Mouse (Mus musculus): Measurements from ENCODE around the gene Fgf8. TPM values are rescaled to one million over a fixed set of nuclear protein-coding genes. Genes with fewer than 3 reads are reported as not detected.

Fgf8 gene
- polyA plus RNA-seq, 1 experiment from 2014 or later, result 0.32 TPM

GRCm38 (mm10) chr19:45725677-45726277 is 16.9 kb downstream of the Fgf8 start:
- H3K27me3 ChIP-seq (replicated peaks; ENCODE audit: control insufficient read depth, insufficient read depth, low read length), result peaks cover 21% of the 10 kb centered on the region
- no peaks in the 10 kb centered on the region for H3K9me3 ChIP-seq (ENCODE audit: control insufficient read depth, low read length)
- DNase-seq (ENCODE audit: low spot score) (no peak), ATAC-seq (replicated peaks; ENCODE audit: low FRiP score) (no peak)
- no peak overlapping the region for H3K4me3 ChIP-seq (ENCODE audit: low read depth, low read length)
- no peak overlapping the region for H3K4me2 ChIP-seq
- no peak overlapping the region for H3K9ac ChIP-seq (ENCODE audit: low read depth, low read length)
- 39% methylated on average over 14 of the region's 14 CpGs for WGBS
- no peaks in the 10 kb centered on the region for H3K4me1 ChIP-seq (replicated peaks; ENCODE audit: control insufficient read depth, insufficient read depth, low read length)
- no peaks in the 10 kb centered on the region for H3K36me3 ChIP-seq (ENCODE audit: control insufficient read depth, insufficient read depth, low read length)
- no peak overlapping the region for H3K27ac ChIP-seq (ENCODE audit: low read depth, low read length)

GRCm38 (mm10) chr19:45722188-45722587 is 20.5 kb downstream of the Fgf8 start:
- H3K27ac ChIP-seq (ENCODE audit: low read depth, low read length), result no peak overlapping the region
- no peaks in the 10 kb centered on the region for H3K36me3 ChIP-seq (ENCODE audit: control insufficient read depth, insufficient read depth, low read length)
- ATAC-seq (replicated peaks; ENCODE audit: low FRiP score), result no peak
- H3K4me3 ChIP-seq (ENCODE audit: low read depth, low read length), result no peak overlapping the region
- no peak overlapping the region for H3K9ac ChIP-seq (ENCODE audit: low read depth, low read length)
- H3K4me2 ChIP-seq, result no peak overlapping the region
- 61% methylated on average over 5 of the region's 5 CpGs for WGBS
- H3K4me1 ChIP-seq (replicated peaks; ENCODE audit: control insufficient read depth, insufficient read depth, low read length), result peaks cover 2% of the 10 kb centered on the region; the same call in 1 of the 2 replicates
- no peaks in the 10 kb centered on the region for H3K9me3 ChIP-seq (ENCODE audit: control insufficient read depth, low read length)
- DNase-seq (ENCODE audit: low spot score), result no peak
- peaks cover 6% of the 10 kb centered on the region; the same call in 1 of the 2 replicates for H3K27me3 ChIP-seq (replicated peaks; ENCODE audit: control insufficient read depth, insufficient read depth, low read length)

DNA sequence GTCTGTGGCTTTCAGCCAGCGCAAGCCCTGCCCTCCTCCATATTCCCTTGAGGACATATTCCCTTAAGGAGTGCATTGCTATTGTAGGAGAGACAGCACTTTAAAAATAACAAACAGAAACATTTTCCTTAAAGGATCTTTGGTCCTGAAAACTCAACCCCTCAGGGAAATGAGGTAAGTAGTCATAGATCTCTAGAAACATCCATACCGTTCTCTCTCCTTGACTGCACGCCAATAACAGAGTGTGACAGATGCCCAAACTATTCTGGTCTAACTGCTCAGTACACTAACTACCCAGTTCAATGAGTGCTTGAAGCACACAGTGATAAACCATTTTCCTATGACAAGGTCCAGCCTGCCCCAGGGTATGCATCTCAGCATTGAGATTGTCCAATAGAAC is 24.4 kb downstream of the Fgf8 start:
- H3K9me3 ChIP-seq (ENCODE audit: control insufficient read depth, low read length), result no peaks in the 10 kb centered on the region
- 69% methylated on average over 3 of the region's 3 CpGs for WGBS
- H3K27me3 ChIP-seq (replicated peaks; ENCODE audit: control insufficient read depth, insufficient read depth, low read length), result peaks cover 4% of the 10 kb centered on the region; the same call in 1 of the 2 replicates
- ATAC-seq (replicated peaks; ENCODE audit: low FRiP score) (no peak), DNase-seq (ENCODE audit: low spot score) (no peak)
- peaks cover 2% of the 10 kb centered on the region; the same call in 1 of the 2 replicates for H3K4me1 ChIP-seq (replicated peaks; ENCODE audit: control insufficient read depth, insufficient read depth, low read length)
- H3K4me2 ChIP-seq, result no peak overlapping the region
- no peak overlapping the region for H3K27ac ChIP-seq (ENCODE audit: low read depth, low read length)
- H3K36me3 ChIP-seq (ENCODE audit: control insufficient read depth, insufficient read depth, low read length), result no peaks in the 10 kb centered on the region
- no peak overlapping the region for H3K4me3 ChIP-seq (ENCODE audit: low read depth, low read length)
- no peak overlapping the region for H3K9ac ChIP-seq (ENCODE audit: low read depth, low read length)

GRCm38 (mm10) chr19:45717493-45718220 is 25.1 kb downstream of the Fgf8 start:
- H3K27me3 ChIP-seq (replicated peaks; ENCODE audit: control insufficient read depth, insufficient read depth, low read length), result peaks cover 4% of the 10 kb centered on the region; the same call in 1 of the 2 replicates
- WGBS, result 21% methylated on average over 16 of the region's 16 CpGs
- no peak overlapping the region for H3K27ac ChIP-seq (ENCODE audit: low read depth, low read length)
- H3K9ac ChIP-seq (ENCODE audit: low read depth, low read length), result 0 out of 2 replicates have a peak overlapping the region, but pooled peaks have one; percentile 31
- ATAC-seq (replicated peaks; ENCODE audit: low FRiP score) (no peak), DNase-seq (ENCODE audit: low spot score) (no peak)
- H3K36me3 ChIP-seq (ENCODE audit: control insufficient read depth, insufficient read depth, low read length), result no peaks in the 10 kb centered on the region
- peak overlapping the region; percentile 31; the same call in 1 of the 2 replicates for H3K4me2 ChIP-seq
- no peaks in the 10 kb centered on the region for H3K9me3 ChIP-seq (ENCODE audit: control insufficient read depth, low read length)
- H3K4me3 ChIP-seq (ENCODE audit: low read depth, low read length), result no peak overlapping the region
- H3K4me1 ChIP-seq (replicated peaks; ENCODE audit: control insufficient read depth, insufficient read depth, low read length), result peaks cover 2% of the 10 kb centered on the region; the same call in 1 of the 2 replicates

DNA sequence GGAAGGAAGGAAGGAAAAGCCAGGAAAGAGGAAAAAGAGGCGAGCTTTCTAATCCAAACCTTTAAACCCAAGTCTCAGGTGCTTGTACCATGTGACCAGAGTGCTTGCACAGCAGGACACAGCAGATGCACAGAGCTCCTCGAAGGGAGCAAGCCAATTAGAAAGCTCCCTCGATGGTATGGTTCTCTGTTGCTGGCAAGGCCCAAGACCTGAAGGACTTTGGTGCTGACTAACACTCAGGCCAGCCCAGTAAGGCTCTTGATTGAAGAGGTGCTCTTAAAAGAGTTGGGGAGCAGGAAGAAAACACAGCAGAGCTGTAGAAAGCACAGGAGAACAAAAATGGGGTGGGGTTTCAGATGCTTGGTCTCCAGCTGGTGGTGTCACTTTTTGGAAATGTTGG is 34.0 kb downstream of the Fgf8 start:
- no peak overlapping the region for H3K9ac ChIP-seq (ENCODE audit: low read depth, low read length)
- H3K27me3 ChIP-seq (replicated peaks; ENCODE audit: control insufficient read depth, insufficient read depth, low read length), result no peaks in the 10 kb centered on the region; the same call in 1 of the 2 replicates
- no peak overlapping the region for H3K4me2 ChIP-seq
- no peak overlapping the region for H3K4me3 ChIP-seq (ENCODE audit: low read depth, low read length)
- no peak overlapping the region for H3K27ac ChIP-seq (ENCODE audit: low read depth, low read length)
- H3K4me1 ChIP-seq (replicated peaks; ENCODE audit: control insufficient read depth, insufficient read depth, low read length), result no peaks in the 10 kb centered on the region
- ATAC-seq (replicated peaks; ENCODE audit: low FRiP score), result no peak
- no peaks in the 10 kb centered on the region for H3K36me3 ChIP-seq (ENCODE audit: control insufficient read depth, insufficient read depth, low read length)
- no peaks in the 10 kb centered on the region for H3K9me3 ChIP-seq (ENCODE audit: control insufficient read depth, low read length)
- 67% methylated on average over 3 of the region's 3 CpGs for WGBS
- no peak for DNase-seq (ENCODE audit: low spot score)

DNA sequence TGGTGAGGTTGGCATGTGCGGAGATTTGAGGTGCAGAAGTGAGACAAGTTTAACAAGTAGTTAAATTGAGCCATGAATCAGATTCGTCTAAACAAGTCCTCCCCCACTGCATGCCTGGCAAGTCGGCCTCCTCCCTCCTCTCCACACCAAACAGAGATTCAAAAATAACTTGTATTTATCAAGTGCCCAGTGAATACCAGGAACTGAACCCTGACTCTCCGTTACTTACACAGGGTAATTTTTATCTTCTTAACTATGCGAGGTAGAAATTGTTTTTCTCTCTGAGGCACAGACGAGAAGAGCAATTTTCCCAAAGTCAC is 46.5 kb downstream of the Fgf8 start:
- no peak for DNase-seq (ENCODE audit: low spot score)
- no peaks in the 10 kb centered on the region for H3K9me3 ChIP-seq (ENCODE audit: control insufficient read depth, low read length)
- no peak overlapping the region for H3K9ac ChIP-seq (ENCODE audit: low read depth, low read length)
- no peaks in the 10 kb centered on the region; the same call in 1 of the 2 replicates for H3K27me3 ChIP-seq (replicated peaks; ENCODE audit: control insufficient read depth, insufficient read depth, low read length)
- H3K4me3 ChIP-seq (ENCODE audit: low read depth, low read length), result no peak overlapping the region
- WGBS, result 54% methylated on average over 6 of the region's 6 CpGs
- no peak overlapping the region for H3K27ac ChIP-seq (ENCODE audit: low read depth, low read length)
- no peaks in the 10 kb centered on the region for H3K4me1 ChIP-seq (replicated peaks; ENCODE audit: control insufficient read depth, insufficient read depth, low read length)
- H3K4me2 ChIP-seq, result no peak overlapping the region
- ATAC-seq (replicated peaks; ENCODE audit: low FRiP score), result no peak
- H3K36me3 ChIP-seq (ENCODE audit: control insufficient read depth, insufficient read depth, low read length), result no peaks in the 10 kb centered on the region

DNA sequence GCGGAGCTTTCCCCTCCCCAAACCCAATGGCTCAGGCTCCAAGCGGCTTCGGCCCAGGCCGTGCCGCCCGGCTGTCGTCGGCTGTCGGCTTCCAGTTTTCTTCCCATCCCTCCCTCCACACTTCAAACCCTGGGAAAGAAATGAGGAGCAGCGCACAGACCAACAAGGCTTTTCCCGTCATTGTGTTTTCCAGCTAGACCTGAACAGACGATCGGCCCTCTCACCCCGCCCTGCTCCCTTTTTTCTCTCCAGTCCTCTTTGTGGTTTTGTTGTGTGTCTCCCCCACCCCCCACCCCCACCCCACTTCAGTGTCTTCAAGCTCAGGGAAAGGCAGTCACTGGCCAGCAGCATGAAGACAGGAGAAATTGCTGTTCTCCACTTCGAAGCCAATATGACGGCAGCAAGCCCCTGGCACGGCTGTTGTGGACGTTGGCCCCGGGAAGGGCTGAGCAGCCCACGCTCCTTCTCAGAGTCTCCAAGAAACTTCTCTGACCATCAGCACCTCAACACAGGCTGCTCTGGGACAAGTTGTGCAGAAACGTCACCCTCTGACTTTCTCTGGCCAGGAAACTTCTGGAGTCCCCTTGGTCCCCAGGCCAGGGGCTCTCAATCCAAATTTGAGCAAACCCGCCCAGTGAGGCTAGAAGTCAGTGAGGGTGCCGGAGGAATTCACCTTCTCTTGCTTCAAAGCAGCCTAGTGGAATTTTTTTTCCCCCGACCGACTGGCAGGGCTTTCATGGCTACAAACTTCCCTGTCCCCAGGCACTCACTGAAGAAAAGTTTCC is 47.0 kb downstream of the Fgf8 start:
- Histone ChIP-seq H3K4me3 (ENCODE audit: low read depth, low read length) (no peak overlapping the region), H3K4me1 (replicated peaks; ENCODE audit: control insufficient read depth, insufficient read depth, low read length) (no peaks in the 10 kb centered on the region), H3K9me3 (ENCODE audit: control insufficient read depth, low read length) (no peaks in the 10 kb centered on the region), H3K36me3 (ENCODE audit: control insufficient read depth, insufficient read depth, low read length) (no peaks in the 10 kb centered on the region), H3K4me2 (no peak overlapping the region), H3K27me3 (replicated peaks; ENCODE audit: control insufficient read depth, insufficient read depth, low read length) (no peaks in the 10 kb centered on the region; the same call in 1 of the 2 replicates), H3K9ac (ENCODE audit: low read depth, low read length) (no peak overlapping the region), H3K27ac (ENCODE audit: low read depth, low read length) (no peak overlapping the region)
- WGBS, result 52% methylated on average over 25 of the region's 25 CpGs
- DNase-seq (ENCODE audit: low spot score) (no peak), ATAC-seq (replicated peaks; ENCODE audit: low FRiP score) (no peak)

- no peaks in the 10 kb centered on the region; the same call in 1 of the 2 replicates for H3K27me3 ChIP-seq (replicated peaks; ENCODE audit: control insufficient read depth, insufficient read depth, low read length)
- ATAC-seq (replicated peaks; ENCODE audit: low FRiP score) (no peak), DNase-seq (ENCODE audit: low spot score) (no peak)
- H3K9ac ChIP-seq (ENCODE audit: low read depth, low read length), result no peak overlapping the region
- no peak overlapping the region for H3K27ac ChIP-seq (ENCODE audit: low read depth, low read length)
- no peaks in the 10 kb centered on the region for H3K9me3 ChIP-seq (ENCODE audit: control insufficient read depth, low read length)
- 33% methylated on average over 3 of the region's 3 CpGs for WGBS
- no peak overlapping the region for H3K4me2 ChIP-seq
- H3K4me3 ChIP-seq (ENCODE audit: low read depth, low read length), result no peak overlapping the region
- H3K36me3 ChIP-seq (ENCODE audit: control insufficient read depth, insufficient read depth, low read length), result no peaks in the 10 kb centered on the region
- H3K4me1 ChIP-seq (replicated peaks; ENCODE audit: control insufficient read depth, insufficient read depth, low read length), result no peaks in the 10 kb centered on the region
These were observed 48.7 kb downstream of the Fgf8 start for GRCm38 (mm10) chr19:45694056-45694455.

Data from liver, embryonic 11.5 days (tissue).